Mouse (Mus musculus) cortical plate, adult 2 months (tissue): ENCODE data around the gene Gmfb.

Experiments
- CTCF ChIP-seq: fragments of 200-500 bp; IDR thresholded peaks from 2 replicates; pipeline ENCODE4 v1.5.1; 2011; ENCODE audit warnings: mild to moderate bottlenecking, control low read depth, low read length; ENCODE audit not compliant: insufficient read depth; ENCODE audit errors: extremely low read depth
- POLR2A ChIP-seq: fragments of 200-500 bp; IDR thresholded peaks from 2 replicates; pipeline ENCODE4 v1.6.1; 2011; ENCODE audit warnings: mild to moderate bottlenecking, low read length, control low read depth; ENCODE audit not compliant: insufficient read depth; ENCODE audit errors: extremely low read depth

GRCm38 (mm10) chr14:46832354-46833272, 10.6 kb upstream of the Gmfb start:
- TF ChIP-seq CTCF (no peak), POLR2A (no peak)
